Mouse (Mus musculus) stomach, postnatal 0 days (tissue): Measurements from ENCODE around the gene Fam162b.

Experiments
- CTCF ChIP-seq: IDR thresholded peaks from 2 replicates; pipeline ENCODE4 v1.5.1; 2016; ENCODE audit warnings: antibody characterized with exemption, low read depth, mild to moderate bottlenecking, moderate library complexity
- EP300 ChIP-seq: optimal IDR thresholded peaks from 2 replicates; pipeline ENCODE3; 2016; ENCODE audit warnings: antibody characterized with exemption

GRCm38 (mm10) chr10:51553348-51554123 lies 36.8 kb downstream of the Fam162b start:
- peak; percentile 84 for TF ChIP-seq CTCF
- no peak for TF ChIP-seq EP300
